Mouse (Mus musculus): ENCODE measurements around the gene Gnb3.

Gnb3 gene

GRCm38 (mm10) chr6:124840241-124841167, at the start of gene Gnb3:
Gene Gnb3 (minus strand): TSS chr6:124840275.
- DNase-seq (ENCODE audit: extremely low read depth, low read depth) = no peak

GRCm38 (mm10) chr6:124888555-124889125, 48.6 kb upstream of the Gnb3 start:
- DNase-seq (ENCODE audit: extremely low read depth, low read depth) = no peak

- no peak for DNase-seq (ENCODE audit: extremely low read depth, low read depth)
Measured at GRCm38 (mm10) chr6:124887986-124888385, 47.9 kb upstream of the Gnb3 start, which contains the start of gene Cd4. Gene Cd4 (minus strand): TSS chr6:124888221.

GRCm38 (mm10) chr6:124885956-124886381, 45.9 kb upstream of the Gnb3 start:
- no peak for DNase-seq (ENCODE audit: extremely low read depth, low read depth)

- DNase-seq (ENCODE audit: extremely low read depth, low read depth) = no peak
Measured at GRCm38 (mm10) chr6:124884714-124885500, 44.8 kb upstream of the Gnb3 start.

- DNase-seq (ENCODE audit: extremely low read depth, low read depth) = no peak
Measured at GRCm38 (mm10) chr6:124883351-124883750, 43.3 kb upstream of the Gnb3 start.

- DNase-seq (ENCODE audit: extremely low read depth, low read depth) = no peak
Measured at GRCm38 (mm10) chr6:124881821-124882220, 41.7 kb upstream of the Gnb3 start.

- DNase-seq (ENCODE audit: extremely low read depth, low read depth) = no peak
Measured at GRCm38 (mm10) chr6:124879390-124879789, 39.3 kb upstream of the Gnb3 start.

- no peak for DNase-seq (ENCODE audit: extremely low read depth, low read depth)
Measured at GRCm38 (mm10) chr6:124874348-124874747, 34.3 kb upstream of the Gnb3 start.

GRCm38 (mm10) chr6:124866560-124866959, 26.5 kb upstream of the Gnb3 start:
- no peak for DNase-seq (ENCODE audit: extremely low read depth, low read depth)

GRCm38 (mm10) chr6:124865766-124866362, 25.8 kb upstream of the Gnb3 start:
- no peak for DNase-seq (ENCODE audit: extremely low read depth, low read depth)

GRCm38 (mm10) chr6:124863658-124864298, 23.7 kb upstream of the Gnb3 start, which contains the start of gene Gpr162:
Gene Gpr162 (minus strand): TSS chr6:124863983.
- no peak for DNase-seq (ENCODE audit: extremely low read depth, low read depth)

- DNase-seq (ENCODE audit: extremely low read depth, low read depth) = no peak
Measured at GRCm38 (mm10) chr6:124863125-124863657, 23.1 kb upstream of the Gnb3 start.

- no peak for DNase-seq (ENCODE audit: extremely low read depth, low read depth)
Measured at GRCm38 (mm10) chr6:124862406-124863124, 22.5 kb upstream of the Gnb3 start.

GRCm38 (mm10) chr6:124861802-124862201, 21.7 kb upstream of the Gnb3 start:
- DNase-seq (ENCODE audit: extremely low read depth, low read depth) = no peak

- no peak for DNase-seq (ENCODE audit: extremely low read depth, low read depth)
Measured at GRCm38 (mm10) chr6:124861266-124861665, 21.2 kb upstream of the Gnb3 start.

- no peak for DNase-seq (ENCODE audit: extremely low read depth, low read depth)
Measured at GRCm38 (mm10) chr6:124860511-124860910, 20.4 kb upstream of the Gnb3 start.

GRCm38 (mm10) chr6:124859725-124860124, 19.6 kb upstream of the Gnb3 start:
- DNase-seq (ENCODE audit: extremely low read depth, low read depth) = no peak

- DNase-seq (ENCODE audit: extremely low read depth, low read depth) = no peak
Measured at GRCm38 (mm10) chr6:124858561-124859318, 18.7 kb upstream of the Gnb3 start.

Measured in MEL-GATA-1-ER (cell line).